Mouse (Mus musculus) megakaryocyte, embryonic 14.5 days (primary cell): ENCODE results near the gene Fam189a1.

Source experiments
- FLI1 ChIP-seq: IDR thresholded peaks from 2 replicates; pipeline ENCODE4 v1.6.1; 2012; ENCODE audit warnings: low read length, inconsistent platforms, mixed read lengths
- GATA1 ChIP-seq: IDR thresholded peaks from 3 replicates; pipeline ENCODE4 v1.6.1; 2012; ENCODE audit warnings: mixed read lengths, low read length, inconsistent platforms, borderline replicate concordance

GRCm38 (mm10) chr7:64855389-64855927 lies 300.9 kb downstream of the Fam189a1 start:
- TF ChIP-seq GATA1 (no peak), FLI1 (no peak)
